Mouse (Mus musculus): ENCODE data around the gene Tpx2.

- TF ChIP-seq EP300 (IDR thresholded peaks at IDR 0.05; ENCODE audit: insufficient read depth, low read depth, low read length): no peak
- TF ChIP-seq CTCF (IDR thresholded peaks at IDR 0.05): no peak
Measured at GRCm38 (mm10) chr2:152824438-152825167, 23.2 kb upstream of the Tpx2 start.

Data from heart, adult 2 months (tissue).